Mouse (Mus musculus) mature B cell (primary cell): Measurements from ENCODE around the gene Gm27027.

Source experiments
- in situ Hi-C: fragments of 300-500 bp; cut with MboI; formaldehyde crosslinking; loops from 2 replicates; pipeline ENCODE4 v1.14.3; 2019

The Gm27027 gene

GRCm38 (mm10) chr2:93927701-93928437 lies 68.3 kb downstream of the Gm27027 start:
- in situ Hi-C loops, result no loop called here

GRCm38 (mm10) chr2:93926141-93926540 lies 70.0 kb downstream of the Gm27027 start:
- in situ Hi-C loops, result no loop called here

GRCm38 (mm10) chr2:93919093-93919492 lies 77.1 kb downstream of the Gm27027 start:
- in situ Hi-C loops, result no loop called here

GRCm38 (mm10) chr2:93913552-93913951 lies 82.6 kb downstream of the Gm27027 start:
- in situ Hi-C loops, result no loop called here

- in situ Hi-C loops, result no loop called here
Observed at GRCm38 (mm10) chr2:93911942-93912341, 84.2 kb downstream of the Gm27027 start.

- in situ Hi-C loops, result no loop called here
Observed at GRCm38 (mm10) chr2:93909716-93910115, 86.4 kb downstream of the Gm27027 start.

- in situ Hi-C loops, result no loop called here
Observed at GRCm38 (mm10) chr2:93907519-93908294, 88.4 kb downstream of the Gm27027 start.
